Mouse (Mus musculus): ENCODE measurements around the gene Trmt2b.

DNA sequence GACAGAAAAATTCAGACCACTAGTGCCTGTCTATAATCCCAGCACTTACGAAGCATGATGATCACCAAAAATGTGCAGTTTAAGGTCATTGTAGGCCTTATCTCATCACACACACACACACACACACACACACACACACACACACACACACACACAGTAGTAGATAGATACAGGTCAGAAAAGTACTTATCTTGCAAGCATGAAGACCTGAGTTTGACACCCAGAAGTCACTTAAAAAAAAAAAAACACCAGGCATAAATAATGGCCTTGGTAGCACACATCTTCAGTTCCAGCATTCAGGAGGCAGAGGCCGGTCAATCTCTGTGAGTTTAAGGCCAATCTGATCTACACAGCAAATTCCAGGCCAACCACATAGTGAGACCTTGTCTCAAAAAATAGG is 10.5 kb upstream of the Trmt2b start:
- TF ChIP-seq CTCF (IDR thresholded peaks at IDR 0.05; ENCODE audit: insufficient read depth, low read length) (no peak), POLR2A (IDR thresholded peaks at IDR 0.05; ENCODE audit: borderline replicate concordance, extremely low read depth, low read depth, low read length) (no peak)

Measured in lung, adult 2 months (tissue).